Mouse (Mus musculus) liver, embryonic 11.5 days (tissue): ENCODE data around the gene BC028528. TPM values are rescaled to one million over a fixed set of nuclear protein-coding genes. Genes with fewer than 3 reads are reported as not detected.

Source experiments
- ATAC-seq: fragments of 200-750 bp; cut with Nextera tagmentation; replicated peaks from 2 replicates; pipeline ENCODE4 v1.8.0; 2017; ENCODE audit warnings: moderate number of reproducible peaks, mild to moderate bottlenecking, moderate TSS enrichment, moderate library complexity; ENCODE audit not compliant: low FRiP score
- DNase-seq: peaks from one replicate; pipeline ENCODE4 v3.0.0-alpha.2; 2017; ENCODE audit warnings: low spot score
- H3K27ac ChIP-seq: fragments of 300-500 bp; sonication (generic); 2 replicates; pipeline ENCODE4 v1.5.1; 2014; ENCODE audit warnings: mild to moderate bottlenecking, low read depth, low read length, control low read depth
- H3K27me3 ChIP-seq: fragments of 300-500 bp; sonication (generic); replicated peaks from 2 replicates; pipeline ENCODE4 v1.6.1; 2014; ENCODE audit warnings: low read length, mixed read lengths; ENCODE audit not compliant: control insufficient read depth, insufficient read depth
- H3K36me3 ChIP-seq: fragments of 300-500 bp; sonication (generic); 2 replicates; pipeline ENCODE4 v1.6.1; 2014; ENCODE audit warnings: mild to moderate bottlenecking, low read length, moderate library complexity, mixed read lengths; ENCODE audit not compliant: control insufficient read depth, insufficient read depth
- H3K4me1 ChIP-seq: fragments of 300-500 bp; sonication (generic); replicated peaks from 2 replicates; pipeline ENCODE4 v1.6.1; 2014; ENCODE audit warnings: low read length, mixed read lengths; ENCODE audit not compliant: control insufficient read depth, insufficient read depth
- H3K4me2 ChIP-seq: fragments of 300-500 bp; sonication (generic); 2 replicates; pipeline ENCODE4 v1.6.1; 2014; ENCODE audit warnings: mild to moderate bottlenecking, control low read depth, moderate library complexity
- H3K4me3 ChIP-seq: fragments of 300-500 bp; sonication (generic); 2 replicates; pipeline ENCODE4 v1.5.1; 2014; ENCODE audit warnings: low read depth, low read length, control low read depth
- H3K9ac ChIP-seq: fragments of 300-500 bp; sonication (generic); 2 replicates; pipeline ENCODE4 v1.6.1; 2014; ENCODE audit warnings: low read depth, low read length, control low read depth
- H3K9me3 ChIP-seq: fragments of 300-500 bp; sonication (generic); 2 replicates; pipeline ENCODE4 v1.6.1; 2016; ENCODE audit warnings: low read length, inconsistent platforms, mixed read lengths; ENCODE audit not compliant: control insufficient read depth
- WGBS: fragments of 180-500 bp; shearing (Covaris S2); extraction: QIAGEN DNeasy Blood & Tissue Kit; methylation state at CpG from one replicate; pipeline ENCODE4 v1.1.7; 2014; 5-methylcytosine and 5-hydroxymethylcytosine counted together
- polyA plus RNA-seq: library from polyadenylated mRNA; unstranded; fragments of >200 nt; fragmentation: Nextera tagmentation; extraction: Ambion mirVana; gene quantifications from 2 replicates; pipeline ENCODE4 v1.2.1, GENCODE M21; 2014

Gene BC028528
- polyA plus RNA-seq, 1 experiment from 2014 or later, result 13.5 TPM

- Histone ChIP-seq H3K27ac (no peak overlapping the region), H3K36me3 (peaks cover 38% of the 10 kb centered on the region), H3K9ac (no peak overlapping the region), H3K9me3 (no peaks in the 10 kb centered on the region), H3K27me3 (no peaks in the 10 kb centered on the region), H3K4me2 (no peak overlapping the region), H3K4me1 (peaks cover 3% of the 10 kb centered on the region), H3K4me3 (no peak overlapping the region)
- 71% methylated on average over 2 of the region's 2 CpGs for WGBS
- ATAC-seq, result no peak
- DNase-seq, result no peak
These were observed 52.6 kb downstream of the BC028528 start for GRCm38 (mm10) chr3:95839250-95839649.

Other genes with a start within 250 kb of the BC028528 start
- gene Mcl1, start 233.2 kb downstream of the BC028528 start, polyA plus RNA-seq, result 52.2 and 57.7 TPM in 2 replicates
- 0.38 and 1.2 TPM in 2 replicates for gene Adamtsl4, start 204.1 kb downstream of the BC028528 start, polyA plus RNA-seq
- 30.4 and 31.7 TPM in 2 replicates for gene Ecm1, start 152.4 kb downstream of the BC028528 start, polyA plus RNA-seq
- 97.9 and 102 TPM in 2 replicates for gene Tars2, start 131.8 kb downstream of the BC028528 start, polyA plus RNA-seq
- 18.8 and 18.9 TPM in 2 replicates for gene Rprd2, start 73.1 kb downstream of the BC028528 start, polyA plus RNA-seq
- gene Prpf3, start 36.1 kb downstream of the BC028528 start, polyA plus RNA-seq, result 68.0 and 68.4 TPM in 2 replicates
- 311 and 340 TPM in 2 replicates for gene Mrps21, start 20.5 kb downstream of the BC028528 start, polyA plus RNA-seq
- 7.9 and 8.1 TPM in 2 replicates for gene Ciart, start 9.8 kb downstream of the BC028528 start, polyA plus RNA-seq
- 34.3 and 35.1 TPM in 2 replicates for gene Aph1a, start 2.0 kb upstream of the BC028528 start, polyA plus RNA-seq
- gene Car14, start 12.7 kb upstream of the BC028528 start, polyA plus RNA-seq, result 27.4 and 28.9 TPM in 2 replicates
- gene Anp32e, start 37.2 kb upstream of the BC028528 start, polyA plus RNA-seq, result 110 TPM in 2 replicates
- gene Plekho1, start 104.0 kb upstream of the BC028528 start, polyA plus RNA-seq, result 21.6 and 22.9 TPM in 2 replicates
- gene Vps45, start 166.5 kb upstream of the BC028528 start, polyA plus RNA-seq, result 17.4 and 18.5 TPM in 2 replicates
- gene Otud7b, start 212.5 kb upstream of the BC028528 start, polyA plus RNA-seq, result 7.1 and 7.9 TPM in 2 replicates